Mouse (Mus musculus): Measurements from ENCODE around the gene Eif2s2.

DNA sequence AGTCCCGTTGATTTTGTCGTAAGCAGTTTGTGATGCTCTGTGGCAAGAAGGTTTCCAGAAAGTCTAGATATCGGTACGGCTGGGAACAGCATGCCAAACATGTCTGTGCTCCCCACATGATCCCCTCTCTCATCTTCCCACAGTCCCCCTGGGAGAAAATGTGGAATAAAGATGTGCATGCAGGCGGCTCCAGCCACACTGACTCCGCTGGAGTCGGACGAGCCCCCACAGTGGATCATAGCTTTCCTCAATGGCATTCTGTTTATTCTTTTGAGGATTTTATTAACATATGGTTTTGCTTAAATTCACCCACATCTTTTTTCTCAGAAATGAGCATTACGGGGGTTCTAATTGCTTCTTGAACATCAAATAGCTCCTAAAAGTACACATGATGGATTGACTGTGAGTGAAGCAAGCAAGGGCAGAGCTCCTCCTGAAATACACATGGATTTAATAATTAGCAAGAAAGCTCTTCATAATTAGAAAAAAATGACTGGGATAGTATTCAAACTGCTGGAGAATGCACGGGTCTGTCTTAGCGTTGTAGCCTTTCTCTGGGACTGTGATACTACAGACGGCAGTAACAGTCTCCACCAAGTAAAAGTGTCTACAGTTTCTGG lies 23.3 kb upstream of the Eif2s2 start:
- TF ChIP-seq USF1 (IDR thresholded peaks at IDR 0.05; ENCODE audit: low read depth, low read length) (no peak), HCFC1 (IDR thresholded peaks at IDR 0.05; ENCODE audit: low read depth, low read length) (no peak), CTCF (conservative IDR thresholded peaks at IDR 0.05 in 1 of 2, IDR thresholded peaks at IDR 0.05 in 1 of 2; ENCODE audit: low read depth in 2 of 2, low read length in 2 of 2) (no peak), NELFE (IDR thresholded peaks at IDR 0.05; ENCODE audit: low read depth, low read length) (no peak), ZNF384 (IDR thresholded peaks at IDR 0.05; ENCODE audit: low read depth, low read length) (no peak)
